Mouse (Mus musculus): ENCODE results near the gene Prickle1.
A peak's percentile ranks its signal among the peaks of the same experiment; 100 is the strongest.

The Prickle1 gene

GRCm38 (mm10) chr15:93594296-93594887, 1.3 kb downstream of the Prickle1 start:
- DNase-seq, result no peak

DNA sequence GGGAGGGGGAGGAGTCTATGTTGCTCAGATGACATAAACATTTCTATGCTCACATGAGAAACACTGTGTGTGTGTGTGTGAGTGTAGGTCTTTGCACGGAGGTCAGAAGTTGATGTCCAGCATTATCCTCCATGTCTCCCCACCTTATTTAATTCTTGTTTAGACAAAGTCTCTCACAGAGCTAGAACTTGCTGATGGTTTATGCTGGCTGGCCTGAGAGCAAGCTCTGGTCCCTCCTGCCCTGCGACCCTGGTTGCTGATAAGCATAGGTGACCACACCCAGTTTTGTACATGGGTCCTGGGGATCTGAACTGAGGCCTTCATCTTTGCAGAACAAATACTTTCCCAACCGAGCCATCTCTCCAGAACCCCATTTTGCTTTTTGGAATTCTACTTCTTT, 3.1 kb downstream of the Prickle1 start:
- DNase-seq, result no peak

GRCm38 (mm10) chr15:93591831-93592321, 3.8 kb downstream of the Prickle1 start:
- DNase-seq, result peak; percentile 44

- no peak for DNase-seq
These were observed 4.3 kb downstream of the Prickle1 start for GRCm38 (mm10) chr15:93591371-93591770.

- no peak for DNase-seq
These were observed 7.3 kb downstream of the Prickle1 start for GRCm38 (mm10) chr15:93588401-93588800.

DNA sequence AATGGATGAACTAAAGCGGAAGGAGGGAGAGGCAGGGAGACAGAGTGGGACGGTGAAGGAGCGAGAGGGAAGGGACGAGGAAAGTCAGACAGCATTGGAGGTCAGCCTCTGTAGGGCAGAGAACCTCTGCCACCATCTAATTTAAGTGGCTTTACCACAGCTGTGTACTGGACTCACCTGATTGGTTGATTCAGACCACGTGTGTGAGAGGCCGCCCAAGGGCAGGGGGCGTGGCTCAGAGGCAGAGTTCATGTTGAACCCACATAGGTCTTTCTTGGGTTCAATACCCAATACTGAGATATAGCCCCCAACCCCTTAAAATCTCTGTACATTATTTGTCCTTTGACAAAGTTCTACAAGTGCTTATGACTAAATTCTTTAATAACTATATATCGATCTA, 8.0 kb downstream of the Prickle1 start:
- no peak for DNase-seq

- DNase-seq, result no peak
These were observed 12.6 kb downstream of the Prickle1 start for GRCm38 (mm10) chr15:93583051-93583450.

GRCm38 (mm10) chr15:93581736-93582135, 14.0 kb downstream of the Prickle1 start:
- DNase-seq, result no peak

- peak; percentile 49 for DNase-seq
These were observed 15.8 kb downstream of the Prickle1 start for GRCm38 (mm10) chr15:93579899-93580298.

GRCm38 (mm10) chr15:93579100-93579499, 16.6 kb downstream of the Prickle1 start:
- DNase-seq, result peak; percentile 45

GRCm38 (mm10) chr15:93576361-93576760, 19.3 kb downstream of the Prickle1 start:
- DNase-seq, result no peak

DNA sequence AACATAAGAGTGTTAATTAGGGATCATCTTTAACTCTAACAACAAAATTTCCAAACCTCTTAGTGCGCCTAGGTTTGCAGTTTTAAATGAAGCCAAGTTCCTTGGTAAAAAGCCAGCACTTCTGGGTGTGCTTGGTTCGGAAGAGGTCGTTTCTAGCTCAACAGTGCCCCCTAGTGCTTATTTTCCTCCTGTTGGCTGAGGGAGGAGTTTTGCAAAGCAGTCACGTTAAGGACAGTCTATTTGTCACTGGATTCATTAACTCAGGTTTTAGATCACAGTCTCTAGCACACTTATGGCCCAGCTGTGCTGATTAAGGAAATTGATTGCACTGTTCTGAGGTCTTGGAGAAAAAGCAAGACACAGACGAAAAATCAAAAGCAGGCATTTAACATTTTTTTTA, 19.8 kb downstream of the Prickle1 start:
- DNase-seq, result peak; percentile 92

GRCm38 (mm10) chr15:93572889-93573288, 22.8 kb downstream of the Prickle1 start:
- DNase-seq, result no peak

GRCm38 (mm10) chr15:93570881-93571495, 24.7 kb downstream of the Prickle1 start:
- peak; percentile 32 for DNase-seq

DNA sequence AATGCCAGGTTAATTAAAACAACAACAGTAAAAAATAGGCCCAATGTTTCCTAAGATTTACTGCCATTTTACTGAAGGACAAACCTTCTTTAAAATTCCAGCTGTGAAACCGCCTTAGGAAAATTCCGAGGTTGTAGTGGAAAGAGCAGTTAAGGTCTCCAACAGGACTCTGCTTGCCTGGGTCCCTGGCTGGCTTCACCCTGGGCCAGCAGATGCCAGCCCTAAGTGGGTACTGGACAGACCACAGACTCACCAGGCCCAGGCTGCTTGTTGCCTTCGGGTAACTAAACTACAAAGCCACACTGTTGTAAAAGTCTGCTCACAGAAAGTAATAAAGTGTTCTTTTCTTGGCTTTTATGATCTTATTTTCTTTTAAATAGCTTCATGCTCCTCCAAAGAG, 26.8 kb downstream of the Prickle1 start:
- DNase-seq, result no peak

- peak; percentile 45 for DNase-seq
These were observed 28.0 kb downstream of the Prickle1 start for GRCm38 (mm10) chr15:93567546-93568307.

DNA sequence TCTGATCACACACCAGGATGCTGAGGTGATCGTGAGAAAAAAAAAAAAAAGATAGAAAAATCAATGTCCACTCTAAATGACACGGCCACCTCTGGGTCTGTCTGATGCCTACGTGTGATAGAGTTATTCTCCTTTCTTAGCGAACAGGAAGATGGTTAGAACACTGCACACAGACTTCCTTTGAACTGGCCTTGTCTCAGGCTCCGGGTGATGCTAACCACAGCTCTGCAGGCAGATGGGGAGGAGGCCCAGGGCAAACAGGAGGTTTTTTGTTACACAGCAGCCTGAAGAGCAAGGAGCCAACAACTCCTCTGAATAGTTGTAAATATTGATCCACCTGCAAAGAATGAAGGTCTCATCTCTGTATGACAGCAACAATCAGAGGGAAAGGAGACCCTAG, 32.2 kb downstream of the Prickle1 start:
- no peak for DNase-seq

DNA sequence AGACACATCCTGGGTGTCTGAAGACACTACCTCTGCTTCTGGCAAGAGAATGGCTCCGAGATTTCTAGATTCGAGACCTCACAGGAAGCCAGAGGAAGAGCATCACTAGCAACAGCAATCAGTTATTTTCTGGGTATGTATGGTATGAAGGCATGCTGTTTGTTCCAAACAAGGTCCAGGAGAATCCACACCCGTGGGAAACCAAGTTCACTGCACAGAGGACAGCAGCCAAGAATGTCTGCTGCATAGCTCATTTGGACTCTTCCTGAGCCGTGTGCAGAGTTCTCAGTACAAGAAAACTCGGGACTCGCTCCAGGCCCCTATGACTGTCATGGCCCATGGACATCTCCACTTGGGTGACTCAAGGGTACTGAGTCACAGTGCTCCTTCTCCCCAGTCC, 34.2 kb downstream of the Prickle1 start:
- no peak for DNase-seq

GRCm38 (mm10) chr15:93558421-93558820, 37.3 kb downstream of the Prickle1 start:
- DNase-seq, result no peak

DNA sequence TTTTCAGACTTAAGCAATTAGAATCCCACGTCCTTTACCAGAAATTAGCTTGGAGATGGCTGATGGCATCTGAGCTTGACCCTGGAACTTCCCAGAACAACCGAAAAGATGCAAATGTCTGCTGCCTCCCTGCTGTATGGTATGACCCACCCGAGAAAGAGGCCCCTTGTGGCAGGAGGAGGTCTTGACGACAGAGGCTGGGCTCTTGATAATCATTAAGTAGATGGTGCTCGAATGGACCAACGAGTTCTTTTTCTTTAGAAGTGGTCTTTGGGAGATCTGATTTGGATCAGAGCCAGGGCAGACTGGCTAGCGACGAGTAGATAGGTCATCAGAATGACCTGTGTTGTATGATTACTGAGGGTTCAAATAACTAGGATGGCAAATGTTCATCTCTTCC, 40.0 kb downstream of the Prickle1 start:
- DNase-seq, result no peak

GRCm38 (mm10) chr15:93554203-93554851, 41.4 kb downstream of the Prickle1 start:
- no peak for DNase-seq

- DNase-seq, result peak; percentile 83
These were observed 43.5 kb downstream of the Prickle1 start for GRCm38 (mm10) chr15:93552169-93552568.

- no peak for DNase-seq
These were observed 47.4 kb downstream of the Prickle1 start for GRCm38 (mm10) chr15:93548297-93548696.

Measured in kidney, postnatal 14 days (tissue).